Mouse (Mus musculus) right cerebral cortex, postnatal 10 days (tissue): Measurements from ENCODE around the gene Gm11733.
"Not testable (repeated sequence)": the region's sequence is repeated elsewhere in the genome, so short reads cannot be mapped to it uniquely, and the experiment has no call there.

Source experiments
- DNase-seq, 2 experiments: peaks; one replicate each; pipeline ENCODE4 v3.0.0; 2021; ENCODE audit warnings: low spot score in 2 of 2

The Gm11733 gene

DNA sequence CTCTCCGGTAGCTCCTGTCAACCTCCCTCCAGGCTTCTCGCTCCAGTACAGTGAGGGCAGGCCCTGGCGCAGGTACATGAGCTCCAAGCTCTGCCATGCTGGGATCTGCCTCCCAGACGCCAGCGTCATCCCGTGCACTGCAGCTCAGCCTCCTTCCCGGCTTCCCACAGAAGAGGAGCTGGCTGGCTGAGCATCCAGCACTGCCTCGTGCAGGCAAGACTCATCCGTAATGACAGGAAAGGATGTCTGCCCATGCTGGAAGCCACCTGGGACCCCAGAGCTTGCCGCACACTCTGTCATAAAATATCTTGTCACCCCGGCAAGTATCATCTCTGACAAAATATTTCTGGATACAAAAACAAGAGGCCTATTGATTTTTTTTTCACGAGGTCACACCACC is at the start of gene Gm11733:
Gene Gm11733, plus strand, starts transcription at position 171 of the 400 bp plus-strand sequence.
- DNase-seq = peak; percentile 84 to 89

DNA sequence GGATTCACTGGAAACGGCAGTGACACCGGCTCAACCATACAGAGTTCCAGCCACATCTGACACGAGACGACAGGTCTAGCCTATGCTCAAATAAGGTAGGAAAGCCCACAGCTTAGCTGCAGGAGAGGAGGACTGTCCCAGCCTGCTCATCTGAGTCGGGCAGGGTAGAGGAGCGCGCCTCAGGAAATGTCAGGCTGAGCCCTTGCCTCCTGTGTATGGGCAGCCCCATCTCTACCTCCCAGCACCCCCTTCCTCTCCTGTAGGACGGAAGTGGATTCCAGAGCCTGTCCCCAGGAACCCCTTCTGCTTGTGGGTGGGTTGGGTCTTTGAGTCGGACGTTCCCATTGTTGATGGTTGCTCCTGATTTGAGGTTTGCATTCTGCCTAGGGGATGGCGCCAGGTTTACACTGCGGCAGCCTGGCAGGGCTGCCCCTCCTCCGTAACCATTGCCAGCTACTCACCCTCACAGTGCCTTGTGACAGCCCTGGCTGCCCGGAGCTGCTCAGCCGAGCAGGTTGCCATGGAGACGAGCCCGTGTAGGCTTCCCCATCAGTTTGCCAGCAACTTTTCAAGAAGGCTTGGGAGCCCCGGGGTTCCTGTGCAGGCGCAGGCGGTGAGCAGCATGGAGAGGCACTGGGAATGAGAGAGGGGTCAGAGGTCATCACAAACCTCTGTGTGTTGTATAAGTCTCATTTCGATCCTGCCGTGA is 47.6 kb upstream of the Gm11733 start:
- peak; percentile 93 to 95 for DNase-seq

DNA sequence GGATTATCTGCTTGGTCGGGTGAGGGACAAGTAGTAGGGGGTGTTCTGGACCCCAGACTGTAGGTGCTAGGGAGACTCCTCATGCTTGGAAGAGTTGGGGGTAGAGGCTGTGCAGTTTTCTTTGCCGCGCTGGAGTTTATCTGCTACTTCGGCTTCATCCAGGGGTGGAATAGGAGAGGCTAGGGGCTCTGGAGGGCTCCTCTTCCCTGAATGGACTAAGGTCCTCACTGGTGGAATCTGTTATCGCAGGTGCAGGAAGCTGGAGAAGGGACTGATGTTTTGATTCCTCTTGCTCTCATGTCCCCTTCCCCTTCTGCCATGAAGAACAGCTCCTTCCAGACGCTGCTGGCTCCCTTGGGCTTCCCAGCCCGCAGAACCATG is 47.1 kb upstream of the Gm11733 start:
- no peak for DNase-seq

DNA sequence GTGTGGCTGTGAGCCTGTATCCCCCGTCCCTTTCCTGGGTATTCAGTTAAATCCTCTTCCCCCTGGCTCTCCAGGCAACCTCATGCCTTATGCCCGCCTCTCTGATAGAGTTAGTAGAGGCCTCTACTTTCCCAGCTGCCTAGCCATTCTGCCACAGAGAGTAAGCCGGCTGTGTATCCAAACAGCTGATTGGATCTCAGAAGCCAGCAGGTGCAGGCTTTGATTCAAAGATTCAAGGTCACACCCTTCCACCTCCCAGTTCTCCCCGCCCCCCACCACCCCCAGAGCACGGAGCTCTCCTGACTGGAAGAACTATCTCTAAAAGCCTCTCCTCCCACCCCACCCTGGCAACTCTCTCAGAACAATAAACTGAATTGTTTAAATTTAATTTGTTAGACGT is 45.8 kb upstream of the Gm11733 start:
- DNase-seq = no peak

DNA sequence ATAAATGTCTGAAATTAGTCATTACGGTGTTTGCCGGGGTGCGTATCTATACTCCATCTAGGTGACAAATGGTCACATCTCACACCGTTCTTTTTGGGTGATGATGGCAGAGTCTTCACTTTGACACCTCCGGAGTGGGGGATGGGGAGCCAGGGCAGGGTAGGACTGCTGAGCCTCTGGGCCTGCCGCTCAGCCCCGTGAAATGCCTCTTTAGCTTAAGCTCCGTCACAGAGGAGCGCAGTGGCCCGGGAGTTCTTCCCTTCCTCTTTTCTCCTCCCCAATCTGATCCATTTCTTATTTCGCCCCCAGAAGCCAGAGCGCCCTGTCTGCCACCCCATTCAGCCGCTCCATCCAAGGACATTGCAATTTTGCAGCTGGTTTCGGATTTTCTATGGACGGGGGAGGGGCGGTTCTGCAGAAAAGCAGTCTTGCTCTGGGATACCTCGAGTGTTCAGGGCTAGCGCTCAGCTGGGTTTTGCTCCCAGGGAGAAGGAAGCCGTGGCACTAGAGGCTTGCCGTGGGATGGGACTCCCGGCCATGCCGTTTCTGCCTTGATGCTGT is 43.2 kb upstream of the Gm11733 start:
- peak in 1 of 2 experiments; percentile 36 for DNase-seq

DNA sequence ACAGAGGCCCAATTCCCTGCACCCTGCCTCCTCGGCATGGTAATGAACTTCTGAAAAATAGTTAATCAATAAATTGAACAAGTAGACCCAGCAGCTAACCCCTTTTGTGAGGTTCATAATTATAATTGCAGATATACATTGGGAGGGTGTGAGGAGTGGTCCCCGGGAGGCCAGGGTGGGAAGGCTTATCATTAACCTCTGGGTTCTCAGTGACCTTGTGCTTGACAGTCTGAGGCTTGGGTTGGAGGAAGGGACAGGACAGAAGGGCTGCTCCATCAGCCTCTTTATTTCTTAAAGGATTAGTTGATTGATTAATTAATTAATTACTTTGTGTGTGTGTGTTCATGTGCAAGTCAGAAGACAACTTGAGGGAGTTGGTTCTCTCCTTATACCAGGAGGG is 40.1 kb upstream of the Gm11733 start:
- no peak for DNase-seq

DNA sequence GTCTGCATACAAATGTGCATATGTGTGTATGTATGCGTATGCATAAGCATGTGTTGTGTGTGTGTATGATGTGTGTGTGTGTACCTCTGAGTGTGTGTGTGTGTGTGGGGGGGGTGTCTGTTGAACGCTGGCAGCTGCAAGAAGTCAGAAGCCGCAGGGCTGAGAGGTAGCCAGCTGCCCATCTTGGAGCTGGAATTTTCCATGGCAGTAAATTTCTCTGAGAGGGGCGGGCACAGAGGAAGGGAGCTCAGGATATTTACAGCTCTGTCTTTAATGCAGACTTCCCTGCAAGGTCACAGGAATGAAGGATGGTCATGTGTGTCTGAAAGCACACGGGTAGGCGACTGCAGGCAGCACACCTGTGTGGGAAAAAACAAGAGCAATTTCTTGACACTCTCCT is 38.5 kb upstream of the Gm11733 start:
- DNase-seq = no peak

DNA sequence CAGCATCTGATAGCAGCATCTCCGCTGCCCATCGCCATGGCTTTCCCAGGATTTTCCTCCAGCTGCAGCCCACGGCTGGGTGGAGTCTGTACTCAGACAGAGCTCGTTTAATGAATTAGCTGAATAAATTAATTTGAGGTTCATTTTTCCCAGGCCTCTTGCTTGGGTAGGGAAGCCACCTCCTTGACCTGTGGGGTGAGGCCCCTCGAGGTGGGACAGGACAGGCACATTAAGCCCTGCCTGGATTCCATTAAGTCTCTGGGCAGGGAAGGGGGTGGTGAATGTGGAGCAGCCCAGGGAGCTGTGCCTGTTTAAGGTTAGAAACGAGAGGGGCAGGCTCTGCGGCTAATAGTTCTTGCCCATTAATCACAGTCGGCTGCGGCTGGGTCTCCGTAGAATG is 30.1 kb upstream of the Gm11733 start:
- DNase-seq = no peak

DNA sequence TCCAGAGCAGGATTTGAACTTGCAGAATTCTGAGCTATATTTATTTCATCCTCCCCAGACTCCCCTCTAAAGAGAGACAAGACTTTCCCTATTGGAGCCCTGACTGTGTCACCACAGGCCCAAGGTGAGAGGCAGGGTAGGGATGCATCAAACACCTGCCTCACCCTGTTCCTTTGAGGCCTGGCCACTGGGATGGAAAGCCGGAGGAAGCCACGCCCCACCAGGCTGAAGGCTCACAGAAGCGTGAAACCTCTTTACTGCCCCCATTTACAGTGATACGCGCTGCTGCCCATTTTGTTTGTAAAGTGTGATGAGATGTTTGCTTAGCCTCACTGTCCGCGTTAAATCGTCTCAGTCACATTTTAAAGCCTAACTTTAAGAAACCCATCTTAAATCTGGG is 25.0 kb upstream of the Gm11733 start:
- DNase-seq = no peak

DNA sequence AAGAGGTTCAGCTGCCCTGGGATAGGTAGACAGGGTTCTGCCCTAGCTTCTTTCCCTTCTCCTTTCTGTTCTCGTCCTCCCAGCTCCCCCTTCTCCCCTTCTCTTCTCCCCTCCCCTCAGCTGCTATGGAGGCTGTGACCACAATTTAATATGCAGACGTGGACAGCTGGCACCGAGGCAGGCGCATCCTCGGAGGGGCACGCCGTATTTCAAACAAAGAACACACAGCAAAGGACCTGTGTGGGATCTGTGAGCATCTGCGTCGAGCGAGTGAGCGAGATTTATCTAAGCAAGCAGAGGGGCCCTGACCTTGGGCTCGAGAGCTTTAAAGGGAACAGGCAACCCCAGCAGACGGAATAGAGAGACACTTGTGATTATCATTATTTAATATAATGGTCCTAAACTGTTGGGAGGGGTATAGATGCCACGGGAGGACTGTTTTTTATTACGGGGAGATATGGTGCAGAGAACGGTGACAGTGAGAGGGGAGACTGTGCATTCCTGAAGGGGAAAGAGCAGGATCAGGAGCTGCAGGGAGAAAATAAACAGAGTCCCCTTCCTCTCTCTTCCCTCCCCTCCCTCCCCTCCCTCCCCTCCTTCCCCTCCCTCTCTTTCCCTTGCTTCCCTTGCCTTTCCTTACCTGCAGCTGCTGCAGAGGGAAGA is 21.8 kb upstream of the Gm11733 start:
- DNase-seq = no peak

DNA sequence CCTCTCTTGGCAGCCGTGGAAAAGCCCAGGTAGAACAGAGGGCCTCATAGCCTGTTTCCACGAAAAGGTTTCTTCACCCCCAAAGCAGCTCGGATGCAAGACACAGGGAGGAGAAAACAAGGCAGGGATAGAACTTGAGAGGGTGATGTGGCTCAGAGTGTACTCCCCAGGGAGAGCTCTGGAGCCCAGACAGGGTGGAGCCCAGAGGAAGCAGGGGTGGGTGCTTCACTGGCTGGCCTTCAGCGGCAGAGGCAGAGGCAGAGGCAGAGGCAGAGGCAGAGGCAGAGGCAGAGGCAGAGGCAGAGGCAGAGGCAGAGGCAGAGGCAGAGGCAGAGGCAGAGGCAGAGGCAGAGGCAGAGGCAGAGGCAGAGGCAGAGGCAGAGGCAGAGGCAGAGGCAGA is 20.8 kb upstream of the Gm11733 start:
- not testable (repeated sequence) for DNase-seq

DNA sequence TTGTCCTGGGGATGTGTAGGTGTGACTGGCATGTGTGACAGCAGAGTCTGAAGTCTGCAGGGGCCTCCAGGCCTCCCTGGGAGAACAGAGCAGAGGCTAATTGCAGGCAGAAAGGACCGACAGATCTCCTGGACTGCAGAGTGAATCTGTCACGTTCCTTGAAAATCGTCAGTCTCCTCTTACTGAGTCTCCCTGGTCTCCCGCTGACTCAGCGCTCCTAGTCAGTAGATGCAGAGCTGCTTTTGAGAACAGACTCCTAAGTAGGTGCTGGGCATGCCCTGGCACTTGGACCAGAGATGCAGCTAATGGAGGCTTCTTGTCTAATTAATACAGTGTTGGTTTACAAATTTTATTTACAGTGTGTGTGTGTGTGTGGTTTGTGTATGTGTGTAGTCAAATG is 17.9 kb upstream of the Gm11733 start:
- DNase-seq = no peak

DNA sequence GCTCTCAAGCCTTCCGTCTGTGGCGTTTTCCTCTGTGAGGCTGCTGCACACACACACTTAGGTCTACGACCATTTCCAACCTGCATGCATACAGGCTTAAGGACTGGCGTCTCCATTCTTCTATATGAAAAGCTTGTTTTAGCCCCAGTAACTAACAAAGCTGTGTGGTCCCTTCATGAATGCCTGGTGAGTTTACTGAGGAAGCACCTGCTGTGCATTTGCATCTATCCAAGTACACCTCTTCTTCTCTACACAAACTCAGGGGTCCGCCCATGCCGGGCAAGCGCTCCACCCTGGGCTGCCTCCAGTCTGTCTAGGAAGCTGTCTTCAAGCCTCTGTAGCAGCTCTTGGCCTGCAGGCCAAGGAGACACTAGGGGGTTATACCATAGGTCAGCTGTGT is 17.3 kb upstream of the Gm11733 start:
- no peak for DNase-seq

DNA sequence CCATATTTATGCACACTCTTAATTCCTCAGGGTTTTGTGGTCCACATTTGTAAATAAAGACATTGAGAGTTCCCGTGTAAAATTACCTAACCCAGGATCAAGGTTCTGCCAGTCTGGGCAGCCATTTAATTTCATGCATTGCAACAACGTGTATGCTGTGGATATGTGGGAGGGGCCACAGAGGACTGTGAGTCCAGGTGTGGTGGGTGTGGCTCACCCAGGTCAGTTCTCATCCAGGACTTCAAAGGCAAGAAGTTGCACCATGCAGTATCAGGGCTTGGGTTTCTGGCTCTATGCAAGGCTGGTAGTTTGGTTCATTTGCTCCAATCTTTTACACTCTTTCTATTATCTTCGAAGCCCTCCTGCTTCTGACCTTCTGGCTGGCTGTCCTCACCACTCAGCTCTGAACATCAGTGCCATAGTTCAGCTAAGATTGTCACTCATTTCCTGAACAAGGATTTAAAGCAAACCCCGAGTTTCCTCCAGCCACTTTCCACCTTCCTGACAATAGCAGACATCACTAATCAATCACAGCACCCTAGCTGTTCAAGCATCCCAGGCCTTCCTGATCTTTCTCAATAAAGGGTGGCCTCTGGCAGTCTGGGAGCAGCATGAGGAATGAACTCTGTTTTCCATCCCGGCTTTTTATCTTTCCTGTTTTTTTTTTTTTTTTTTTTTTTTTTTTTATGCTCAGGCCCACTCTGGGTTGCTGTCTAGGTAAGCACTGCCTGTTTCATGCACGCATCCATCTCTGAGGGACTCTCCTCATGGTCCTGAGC is 15.4 kb upstream of the Gm11733 start:
- DNase-seq = no peak

DNA sequence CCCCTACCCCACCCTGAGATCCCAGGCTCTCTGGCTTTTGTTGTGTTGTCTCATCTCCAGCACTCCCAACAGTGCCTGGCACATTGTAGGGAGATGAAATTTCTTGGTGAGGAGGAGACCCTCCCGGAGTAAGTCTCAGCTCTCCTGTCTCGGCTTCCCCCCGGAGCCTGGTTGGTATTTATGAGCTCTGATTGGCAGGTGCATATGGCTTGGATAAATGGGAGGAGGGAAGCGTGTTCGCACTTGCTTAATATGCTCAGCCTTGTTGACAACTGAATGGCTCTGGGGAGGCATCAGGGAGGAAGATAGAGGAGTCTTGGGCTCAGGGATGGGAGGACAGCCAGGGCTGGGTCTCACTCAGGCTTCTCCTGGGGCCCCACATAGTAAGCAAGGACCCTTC is 14.4 kb upstream of the Gm11733 start:
- no peak for DNase-seq

DNA sequence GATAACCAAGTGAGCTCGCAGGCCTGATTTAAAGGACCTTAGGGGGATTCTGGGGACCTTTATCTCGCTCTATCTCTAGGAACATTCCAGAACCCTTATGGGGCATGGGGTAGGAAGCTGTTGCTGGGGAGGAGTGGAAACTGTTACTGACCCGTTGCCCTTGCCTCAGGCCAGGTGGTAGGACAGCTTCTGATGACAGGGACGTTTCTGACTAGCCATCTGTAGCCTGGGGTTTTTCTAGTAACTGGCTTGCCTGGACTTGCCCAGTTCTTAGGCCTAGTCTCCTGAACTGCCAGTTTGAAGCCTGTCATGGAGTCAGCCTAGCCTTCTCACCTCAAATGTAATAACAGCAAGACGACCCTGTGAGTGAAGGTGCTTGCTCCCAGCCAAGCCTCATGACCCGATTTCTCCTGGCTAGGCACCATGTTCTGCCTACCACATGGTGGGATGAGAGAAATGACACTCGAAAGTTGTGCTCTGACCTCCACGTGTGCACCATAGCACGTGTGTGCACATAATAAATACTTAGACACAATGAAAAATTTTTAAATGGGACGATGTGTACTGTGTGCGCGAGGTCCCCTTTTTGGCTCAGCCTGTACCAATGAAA is 13.5 kb upstream of the Gm11733 start:
- DNase-seq = no peak

DNA sequence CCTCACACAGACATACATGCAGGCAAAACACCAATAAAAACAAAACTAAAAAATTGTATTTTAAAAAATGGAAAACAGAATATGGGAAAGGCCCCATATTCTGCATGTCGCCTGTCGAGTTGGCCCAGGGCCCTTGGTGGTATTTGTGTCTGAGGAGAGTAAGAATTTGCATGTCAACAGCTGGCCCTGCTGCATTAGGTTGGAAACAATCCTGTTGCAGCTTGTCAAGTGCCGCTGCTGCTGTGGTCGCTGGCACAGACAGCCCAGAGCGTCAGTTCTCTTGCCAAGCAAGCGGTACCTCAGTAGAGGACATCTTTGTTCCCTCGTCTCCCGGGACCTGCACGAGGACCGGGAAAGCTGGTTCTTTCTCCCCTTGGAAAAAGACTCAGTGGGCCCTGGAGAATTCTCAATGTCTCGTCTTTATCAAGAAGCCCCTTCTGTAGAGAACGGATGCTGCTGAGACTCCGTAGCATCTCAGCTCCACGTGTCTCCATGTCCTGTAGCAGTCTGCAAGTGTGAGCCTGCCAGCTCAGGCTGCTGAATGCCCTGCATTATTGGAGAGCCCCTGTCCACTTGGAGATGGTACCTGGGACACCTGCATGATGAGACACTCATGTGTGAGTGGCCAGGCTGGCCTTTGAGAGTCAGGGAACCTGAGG is 12.4 kb upstream of the Gm11733 start:
- peak; percentile 51 to 57 for DNase-seq

DNA sequence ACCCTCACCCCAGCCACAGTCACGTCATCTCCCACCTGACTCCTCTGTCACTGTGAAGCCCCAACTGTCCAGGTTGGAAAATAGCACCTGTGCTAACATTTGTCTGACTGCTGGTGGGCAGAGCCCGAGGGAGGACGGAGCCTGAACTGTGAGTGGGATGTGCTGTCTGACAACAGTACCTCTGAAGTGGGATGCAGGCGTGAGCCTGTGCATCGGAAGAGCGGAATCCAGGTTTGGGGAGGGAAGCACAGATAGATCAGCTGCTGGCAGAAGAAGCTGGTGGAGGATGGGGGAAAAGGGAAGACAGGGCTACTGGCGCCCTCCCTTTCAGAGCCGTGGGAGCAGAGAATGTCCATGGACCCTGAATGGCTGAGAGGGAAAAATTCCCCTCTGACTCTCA is 11.3 kb upstream of the Gm11733 start:
- DNase-seq = no peak

DNA sequence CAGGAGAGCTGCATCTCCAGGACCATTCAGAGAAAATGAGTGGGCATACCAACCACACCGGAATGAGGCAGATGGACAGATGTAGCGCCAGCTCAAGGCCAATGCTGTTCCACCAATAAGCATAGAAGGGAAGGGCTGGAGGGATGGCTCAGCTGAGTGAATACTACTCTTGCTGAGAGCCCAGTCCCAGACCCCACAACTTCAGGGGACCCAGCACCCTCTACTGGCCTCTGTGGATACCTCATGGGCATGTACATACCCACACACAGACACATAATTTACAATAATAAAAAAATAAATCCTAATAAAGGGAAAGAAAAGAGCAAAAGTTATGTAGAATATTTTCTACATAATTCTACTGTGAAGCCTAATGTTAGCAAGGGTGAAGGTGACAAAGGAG is 9.0 kb upstream of the Gm11733 start:
- no peak for DNase-seq

DNA sequence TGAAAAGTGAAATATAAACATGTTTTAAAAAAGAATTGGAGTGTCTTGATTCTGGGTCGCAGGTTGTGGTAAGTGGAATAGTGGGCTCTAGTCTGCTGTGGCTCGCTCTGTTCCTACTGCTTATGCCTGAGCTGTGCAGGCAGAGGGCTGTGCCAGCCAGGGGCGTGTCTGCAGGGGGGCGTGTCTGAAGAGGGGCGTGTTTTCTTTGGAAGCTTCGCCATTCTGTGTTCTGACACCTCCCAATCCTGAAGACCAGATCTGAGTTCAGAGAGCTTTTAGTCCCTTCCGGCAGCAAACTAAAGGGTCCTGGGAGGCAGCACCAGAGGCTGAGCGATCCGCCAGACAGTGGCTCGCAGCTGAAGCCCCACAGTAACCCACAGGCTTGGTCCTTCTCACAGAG is 8.5 kb upstream of the Gm11733 start:
- no peak for DNase-seq

DNA sequence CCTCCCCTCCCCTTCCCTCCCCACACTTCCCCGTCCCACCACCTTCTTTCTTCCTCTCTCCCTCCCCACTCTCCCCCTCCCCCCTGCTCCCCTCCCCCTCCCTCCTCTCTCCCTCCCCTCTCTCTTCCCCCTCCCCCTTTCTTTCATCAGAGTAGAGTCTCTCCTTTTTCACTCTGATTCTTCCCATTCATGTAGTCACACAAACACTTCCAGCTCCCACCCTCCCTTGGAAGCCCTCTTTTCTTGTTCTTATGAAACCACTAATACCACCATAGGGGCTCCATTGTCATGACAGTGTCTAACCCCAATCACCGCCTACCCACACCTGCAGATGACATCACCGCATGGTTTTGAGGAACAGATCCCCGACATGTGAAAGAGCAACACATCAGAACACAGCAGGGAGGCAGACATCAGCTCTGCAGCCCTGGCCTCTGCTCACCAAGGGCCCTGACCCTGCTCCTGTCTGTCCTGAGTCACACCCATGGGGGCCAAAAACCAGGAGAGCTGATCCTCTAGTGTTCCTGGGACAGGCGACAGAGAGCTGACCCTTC is 7.5 kb upstream of the Gm11733 start:
- DNase-seq = no peak
